Mouse (Mus musculus): ENCODE measurements around the gene A930009A15Rik. TPM values are rescaled to one million over a fixed set of nuclear protein-coding genes. Genes with fewer than 3 reads are reported as not detected.

The A930009A15Rik gene
- not detected for polyA plus RNA-seq (2017; shearing (Covaris generic))

GRCm38 (mm10) chr10:115569712-115570491, at the start of gene A930009A15Rik:
TSS of gene A930009A15Rik (plus strand) at chr10:115569986.

GRCm38 (mm10) chr10:115587301-115587969, 17.6 kb downstream of the A930009A15Rik start, which contains the start of gene Lgr5:
TSS of gene Lgr5 (minus strand) at chr10:115587780.

Other genes with a start within 250 kb of the A930009A15Rik start
- gene Tmem19, start 207.5 kb upstream of the A930009A15Rik start, polyA plus RNA-seq (2017; shearing (Covaris generic)) = 48.6 TPM
- 10.7 TPM for gene Thap2, start 185.5 kb upstream of the A930009A15Rik start, polyA plus RNA-seq (2017; shearing (Covaris generic))
- 42.9 TPM for gene Zfc3h1, start 185.0 kb upstream of the A930009A15Rik start, polyA plus RNA-seq (2017; shearing (Covaris generic))
- gene Lgr5, start 17.8 kb downstream of the A930009A15Rik start, polyA plus RNA-seq (2017; shearing (Covaris generic)) = 0.12 TPM
- gene Tspan8, start 246.8 kb downstream of the A930009A15Rik start, polyA plus RNA-seq (2017; shearing (Covaris generic)) = not detected

All from CD4-positive, CD25-positive, alpha-beta regulatory T cell (primary cell).